Mouse (Mus musculus) 416B (cell line): ENCODE measurements at regions not wholly inside any gene's neighbourhood (a gene's known extent, or its start where the extent isn't known, plus 50 kb on each side); places are given as distances from the start of the nearest gene placed in this dataset.

Source experiments
- DNase-seq: peaks from one replicate; pipeline ENCODE4 v3.0.0; 2011; ENCODE audit warnings: low read depth

DNA sequence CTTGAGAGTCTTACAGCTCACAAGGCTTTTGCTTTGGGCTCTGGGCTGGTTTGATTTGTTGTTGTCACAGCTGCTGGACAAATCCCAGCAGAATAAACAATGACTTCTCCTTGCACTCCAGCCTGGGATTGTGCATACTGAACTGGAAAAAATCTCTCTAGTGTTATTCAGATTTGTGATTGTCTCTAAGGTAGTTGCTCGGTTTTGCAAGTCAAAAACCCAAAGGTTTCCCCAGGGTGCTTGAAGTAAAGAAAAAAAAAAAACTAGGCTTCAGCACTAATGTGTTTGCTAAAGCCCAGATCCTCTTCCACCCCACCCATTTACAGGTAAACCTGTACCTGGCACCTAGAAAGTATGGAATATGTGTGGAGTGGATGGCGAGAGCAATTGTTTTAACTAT, 149.5 kb upstream of the Spef2 start:
- no peak for DNase-seq

DNA sequence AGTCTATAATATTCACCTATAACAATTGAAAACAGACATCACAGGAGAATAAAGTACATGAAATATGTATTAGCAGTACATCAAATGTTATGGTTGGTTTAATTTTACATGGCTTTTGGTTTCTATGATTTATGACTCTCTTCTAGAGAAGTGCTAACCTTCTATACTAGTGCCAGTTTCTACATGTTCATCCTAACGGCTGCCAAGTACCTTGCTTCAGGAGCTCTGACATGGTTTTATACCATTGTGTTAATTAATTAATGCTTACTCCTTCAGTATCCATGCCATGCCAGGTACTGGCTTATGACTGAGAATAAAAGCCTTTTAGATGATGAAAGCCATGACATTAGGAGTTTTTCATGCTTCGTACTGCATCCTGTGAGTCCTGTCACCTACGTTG, 144.5 kb upstream of the Spef2 start:
- DNase-seq, result no peak

DNA sequence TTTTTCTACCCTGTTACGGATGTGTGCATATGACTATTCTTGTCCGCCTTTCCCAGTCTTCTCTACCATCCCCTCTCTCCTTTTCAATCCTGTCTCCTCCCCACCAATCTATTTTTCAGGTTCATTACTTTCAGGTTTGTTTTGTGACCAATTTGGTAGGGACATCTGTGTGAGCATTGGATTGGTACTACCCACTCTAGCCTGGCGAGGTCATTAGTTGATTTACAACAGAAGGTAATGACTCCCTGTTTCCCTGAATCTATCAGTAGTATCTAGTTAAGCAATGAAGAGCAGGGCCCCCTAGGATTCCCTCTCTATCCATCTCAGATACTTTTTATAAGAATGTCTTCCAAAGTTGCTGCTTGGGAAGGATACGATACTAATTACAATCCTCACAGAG, 143.5 kb upstream of the Spef2 start:
- no peak for DNase-seq

DNA sequence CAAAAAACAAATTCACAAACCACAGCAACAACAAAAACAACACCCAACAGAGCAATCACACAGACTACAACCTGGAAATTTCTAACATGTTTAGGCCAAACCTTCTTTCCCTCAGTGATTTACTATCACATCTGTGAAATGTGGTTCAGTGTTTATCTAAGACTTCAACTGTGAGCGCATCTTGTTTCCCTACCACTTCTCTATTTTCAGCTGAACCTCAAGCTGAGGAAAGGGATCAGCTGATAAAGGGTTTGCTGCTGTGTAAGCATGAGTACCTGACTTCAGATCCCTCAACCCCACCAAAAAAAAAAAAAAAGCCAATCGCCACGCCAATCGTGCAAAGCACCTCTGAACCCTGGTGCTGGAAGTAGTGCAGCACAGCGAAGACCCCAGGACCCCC, 142.8 kb upstream of the Spef2 start:
- no peak for DNase-seq

DNA sequence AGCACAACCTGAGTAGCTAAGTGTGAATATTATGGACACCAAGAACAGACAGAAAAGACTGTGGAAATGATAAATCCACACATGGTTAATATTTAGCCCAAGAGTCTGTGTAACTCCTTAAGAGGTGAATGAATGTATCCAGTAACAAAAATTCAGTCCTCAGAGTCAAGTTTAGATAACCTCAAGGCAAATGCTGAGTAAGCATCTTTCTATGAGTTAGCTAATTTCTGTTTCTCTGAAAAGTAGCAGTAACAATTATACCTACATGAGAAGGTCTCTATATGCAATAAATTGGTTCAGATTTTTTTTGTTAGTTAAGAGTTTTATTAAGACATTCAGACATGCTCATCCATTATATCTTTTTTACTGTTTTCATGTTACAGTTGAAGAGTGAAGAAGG, 127.1 kb upstream of the Spef2 start:
- no peak for DNase-seq

DNA sequence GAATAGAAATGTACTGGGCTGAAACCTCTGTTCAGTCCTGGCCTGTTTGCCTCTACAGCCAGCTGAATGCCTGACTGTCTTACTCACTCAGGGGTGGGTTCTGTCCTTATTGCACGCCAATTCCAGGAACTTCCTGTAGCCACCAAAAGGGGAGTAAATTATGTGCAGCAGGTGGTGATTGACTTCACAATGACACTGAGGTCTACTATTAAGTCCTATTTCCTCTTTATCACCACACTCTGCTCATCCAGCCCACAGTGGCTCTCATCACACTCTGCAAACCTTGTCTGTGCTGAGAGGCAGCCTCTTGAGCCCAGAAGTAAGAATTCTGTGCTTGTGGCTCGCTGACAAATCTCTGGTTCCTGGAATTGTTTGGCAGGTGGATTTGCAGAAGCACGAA, 121.5 kb upstream of the Spef2 start:
- DNase-seq, result no peak

DNA sequence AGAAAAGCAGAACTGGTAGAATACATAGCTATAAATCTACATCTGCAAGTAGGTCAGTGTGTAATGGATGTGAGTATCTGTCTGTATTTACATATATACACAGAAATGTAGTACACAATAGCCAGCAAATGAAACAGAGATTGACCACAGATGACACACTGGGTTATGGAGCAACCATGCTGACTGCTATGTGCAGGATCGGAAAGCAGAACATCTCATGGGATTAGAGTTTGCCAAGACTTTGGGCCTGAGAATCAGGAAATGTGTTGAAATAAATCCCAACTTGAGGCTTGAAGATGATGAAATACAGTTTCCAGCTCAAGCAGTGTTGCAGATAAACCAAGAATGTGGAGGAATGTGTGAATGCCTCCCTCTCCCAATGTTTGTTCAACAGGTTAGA, 116.1 kb upstream of the Spef2 start:
- DNase-seq, result peak; percentile 17

DNA sequence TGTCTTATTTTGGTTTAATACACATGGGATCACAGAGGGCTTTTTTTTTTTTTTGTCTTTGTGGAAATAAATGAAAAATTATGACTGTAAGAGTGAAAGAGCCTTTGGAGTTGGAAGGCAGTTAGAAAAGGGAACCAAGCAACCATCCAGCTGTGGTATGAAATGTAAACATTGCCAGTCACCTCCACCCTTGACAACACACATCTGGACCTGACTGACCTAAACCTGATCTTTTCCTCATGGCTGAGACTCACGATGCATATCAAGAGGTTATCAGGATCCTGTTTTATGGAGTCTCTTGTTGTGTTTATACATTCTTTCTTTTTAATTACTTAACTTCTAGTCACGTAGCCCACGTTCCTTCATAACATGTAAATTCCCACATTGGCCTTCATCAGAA, 113.2 kb upstream of the Spef2 start:
- DNase-seq, result no peak

DNA sequence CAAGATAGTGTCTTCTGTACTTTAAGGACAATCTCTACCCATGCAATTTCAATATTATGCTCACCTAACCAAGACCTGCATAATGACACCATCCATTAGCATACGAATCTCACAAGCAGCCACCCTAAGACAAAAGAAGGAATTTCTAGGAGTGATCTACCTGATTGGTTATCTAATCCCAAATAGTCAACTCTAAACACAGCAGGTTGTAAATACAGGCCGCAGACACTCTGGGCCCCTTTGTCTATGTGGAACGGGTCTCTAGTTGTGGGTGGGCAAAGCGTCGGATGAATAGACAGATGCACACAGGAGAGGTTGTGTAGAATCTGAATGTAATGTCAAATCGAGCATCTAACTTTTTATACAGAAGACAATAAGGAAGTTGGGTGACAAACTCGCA, 91.0 kb upstream of the Spef2 start:
- no peak for DNase-seq

DNA sequence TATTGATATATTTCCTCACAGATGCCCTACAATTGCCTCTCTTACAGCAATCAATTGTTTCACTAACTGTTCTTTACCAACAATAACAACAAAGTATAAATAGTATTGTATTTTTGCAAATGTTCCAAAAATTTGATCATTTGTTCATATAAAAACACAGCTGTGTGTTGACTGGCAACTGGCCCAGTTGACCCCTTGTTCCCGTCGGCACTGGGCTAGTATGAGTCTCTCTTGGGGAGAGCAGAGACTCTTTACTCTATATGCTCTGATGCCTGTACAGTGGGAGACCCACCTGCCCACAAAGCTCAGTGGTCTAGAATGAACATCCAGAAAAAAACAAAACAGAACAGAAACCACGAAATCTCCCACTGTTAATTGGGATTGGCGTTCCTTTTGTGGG, 86.4 kb upstream of the Spef2 start:
- DNase-seq, result no peak

DNA sequence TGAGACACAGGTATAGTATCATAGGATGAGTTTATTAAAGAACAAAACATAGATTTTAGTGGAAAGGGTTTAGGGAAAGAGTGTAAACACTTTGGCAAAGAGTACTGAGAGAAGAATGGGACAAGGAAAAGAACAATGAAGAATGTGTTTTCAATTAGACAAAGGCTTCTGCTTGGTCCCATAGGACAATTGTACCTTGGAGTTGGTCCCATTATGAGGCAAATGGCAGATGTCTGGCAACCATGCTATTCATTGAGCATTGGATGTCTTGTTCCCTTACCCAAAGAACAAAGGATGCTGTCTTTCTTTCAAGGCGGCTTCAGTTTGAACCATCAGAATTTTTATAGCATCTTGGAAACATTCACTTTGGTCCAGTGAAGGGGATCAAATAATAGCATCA, 55.8 kb upstream of the Spef2 start:
- no peak for DNase-seq
